20 mouse cellular contexts compared by ENCODE assay signal in genomic region chr10:91953078-91953477, GRCm38 (mm10).
DNase-seq lines count a peak whose midpoint lies in the region; ATAC-seq lines count a peak whose summit lies in the region.
"Had no signal": no experiment of that assay in that cellular context is flagged by ENCODE, and none has a peak within 500 bp of the region (broad histone marks: within the 10 kb centered on the region; RNA-seq: fewer than 3 reads in every experiment).

No protein-coding gene starts in this region.

- H3K27me3 ChIP-seq in lung, embryonic 16.5 days (ENCODE audit: control insufficient read depth, insufficient read depth, low read depth, low read length): no peaks in the 10 kb centered on the region
- no peaks in the 10 kb centered on the region for H3K27me3 ChIP-seq in kidney, embryonic 16.5 days (ENCODE audit: insufficient read depth, low read length)
- no peaks in the 10 kb centered on the region for H3K27me3 ChIP-seq in stomach, embryonic 16.5 days (ENCODE audit: control insufficient read depth, insufficient read depth, low read length)
- no peaks in the 10 kb centered on the region for H3K27me3 ChIP-seq in midbrain, embryonic 14.5 days (ENCODE audit: control insufficient read depth, insufficient read depth, low read length)
- H3K27me3 ChIP-seq: CH12.LX had no signal

- H3K4me1 ChIP-seq in lung, embryonic 16.5 days (replicated peaks; ENCODE audit: control insufficient read depth, insufficient read depth, low read length): no peaks in the 10 kb centered on the region
- no peaks in the 10 kb centered on the region for H3K4me1 ChIP-seq in kidney, embryonic 16.5 days (ENCODE audit: insufficient read depth, low read length)
- no peaks in the 10 kb centered on the region for H3K4me1 ChIP-seq in stomach, embryonic 16.5 days (ENCODE audit: control insufficient read depth, insufficient read depth, low read length)
- H3K4me1 ChIP-seq in midbrain, embryonic 14.5 days (ENCODE audit: control insufficient read depth, insufficient read depth, low read length): no peaks in the 10 kb centered on the region

- H3K36me3 ChIP-seq in lung, embryonic 16.5 days (ENCODE audit: control insufficient read depth, insufficient read depth, low read length): no peaks in the 10 kb centered on the region
- no peaks in the 10 kb centered on the region for H3K36me3 ChIP-seq in kidney, embryonic 16.5 days (ENCODE audit: insufficient read depth, low read length)
- no peaks in the 10 kb centered on the region for H3K36me3 ChIP-seq in stomach, embryonic 16.5 days (ENCODE audit: control insufficient read depth, insufficient read depth, low read length)
- no peaks in the 10 kb centered on the region for H3K36me3 ChIP-seq in midbrain, embryonic 14.5 days (ENCODE audit: control insufficient read depth, insufficient read depth, low read length)

- peak overlapping the region; percentile 36; the same call in 1 of the 2 replicates for H3K27ac ChIP-seq in lung, embryonic 16.5 days (ENCODE audit: low read length)
- H3K27ac ChIP-seq in kidney, embryonic 16.5 days (ENCODE audit: low read length): peak overlapping the region; percentile 67
- H3K27ac ChIP-seq in stomach, embryonic 16.5 days (ENCODE audit: low read length): peak overlapping the region; percentile 73
- H3K27ac ChIP-seq in midbrain, embryonic 14.5 days (replicated peaks; ENCODE audit: low read depth, low read length): no peak overlapping the region
- H3K27ac ChIP-seq: gastrocnemius, adult 2 months; heart, adult 2 months had no signal

- ATAC-seq in lung, embryonic 16.5 days (ENCODE audit: low read depth): peak; percentile 81
- peak; percentile 70; the same call in 1 of the 2 replicates for ATAC-seq in kidney, embryonic 16.5 days (ENCODE audit: low FRiP score, low TSS enrichment)
- ATAC-seq in stomach, embryonic 16.5 days (ENCODE audit: insufficient read depth, low FRiP score): peak; percentile 64; the same call in 1 of the 2 replicates
- no peak for ATAC-seq in midbrain, embryonic 14.5 days (ENCODE audit: low FRiP score, low TSS enrichment)
- ATAC-seq: hindbrain, embryonic 16.5 days had no signal

- no peak overlapping the region for H3K4me2 ChIP-seq in lung, embryonic 16.5 days (ENCODE audit: low read depth, low read length)
- no peak overlapping the region for H3K4me2 ChIP-seq in kidney, embryonic 16.5 days (replicated peaks; ENCODE audit: low read depth, low read length)
- no peak overlapping the region for H3K4me2 ChIP-seq in stomach, embryonic 16.5 days (ENCODE audit: low read depth, low read length)
- H3K4me2 ChIP-seq in midbrain, embryonic 14.5 days (ENCODE audit: low read length): no peak overlapping the region
- H3K4me2 ChIP-seq: liver, embryonic 11.5 days had no signal

- DNase-seq in heart, adult 11 months: peak; percentile 12
- DNase-seq in heart, adult 18-20 months: no peak
- DNase-seq in lung, postnatal 14 days: no peak
- no peak for DNase-seq in B cell, adult 2 months
- DNase-seq in midbrain, embryonic 14.5 days: no peak
- DNase-seq: adrenal gland, postnatal 25 days; cerebellum, adult 11-12 months; cerebellum, postnatal 25 days; embryo, embryonic 11 days; heart, adult 2 months; heart, postnatal 36 days; right cerebral cortex, adult 18-20 months; thymus, postnatal 4 days had no signal

- no peak overlapping the region for H3K4me3 ChIP-seq in lung, embryonic 16.5 days (ENCODE audit: low read length)
- no peak overlapping the region for H3K4me3 ChIP-seq in kidney, embryonic 16.5 days (ENCODE audit: low read length)
- H3K4me3 ChIP-seq in stomach, embryonic 16.5 days (replicated peaks; ENCODE audit: low read length): no peak overlapping the region
- no peak overlapping the region for H3K4me3 ChIP-seq in midbrain, embryonic 14.5 days (replicated peaks; ENCODE audit: low read depth, low read length)
- H3K4me3 ChIP-seq: gastrocnemius, adult 2 months; heart, adult 2 months had no signal

- no peaks in the 10 kb centered on the region for H3K9me3 ChIP-seq in lung, embryonic 16.5 days (ENCODE audit: control insufficient read depth, low read length)
- H3K9me3 ChIP-seq in kidney, embryonic 16.5 days (ENCODE audit: low read length): no peaks in the 10 kb centered on the region
- H3K9me3 ChIP-seq in stomach, embryonic 16.5 days (replicated peaks; ENCODE audit: control insufficient read depth, low read length): no peaks in the 10 kb centered on the region
- no peaks in the 10 kb centered on the region for H3K9me3 ChIP-seq in midbrain, embryonic 14.5 days (ENCODE audit: control insufficient read depth, low read length)

- no peak overlapping the region for H3K9ac ChIP-seq in lung, embryonic 16.5 days (ENCODE audit: low read length)
- no peak overlapping the region for H3K9ac ChIP-seq in kidney, embryonic 16.5 days (replicated peaks; ENCODE audit: low read length)
- no peak overlapping the region for H3K9ac ChIP-seq in stomach, embryonic 16.5 days (ENCODE audit: low read length)
- no peak overlapping the region for H3K9ac ChIP-seq in midbrain, embryonic 14.5 days (replicated peaks; ENCODE audit: low read length)

- WGBS in lung, embryonic 16.5 days: 68% methylated on average over 1 of the region's 1 CpGs
- WGBS in kidney, embryonic 16.5 days: 70% methylated on average over 1 of the region's 1 CpGs
- WGBS in stomach, embryonic 16.5 days: 63% methylated on average over 1 of the region's 1 CpGs
- 90% methylated on average over 1 of the region's 1 CpGs for WGBS in midbrain, embryonic 14.5 days
